Mouse (Mus musculus): ENCODE measurements at regions not wholly inside any gene's neighbourhood (a gene's known extent, or its start where the extent isn't known, plus 50 kb on each side); places are given as distances from the start of the nearest gene placed in this dataset.

DNA sequence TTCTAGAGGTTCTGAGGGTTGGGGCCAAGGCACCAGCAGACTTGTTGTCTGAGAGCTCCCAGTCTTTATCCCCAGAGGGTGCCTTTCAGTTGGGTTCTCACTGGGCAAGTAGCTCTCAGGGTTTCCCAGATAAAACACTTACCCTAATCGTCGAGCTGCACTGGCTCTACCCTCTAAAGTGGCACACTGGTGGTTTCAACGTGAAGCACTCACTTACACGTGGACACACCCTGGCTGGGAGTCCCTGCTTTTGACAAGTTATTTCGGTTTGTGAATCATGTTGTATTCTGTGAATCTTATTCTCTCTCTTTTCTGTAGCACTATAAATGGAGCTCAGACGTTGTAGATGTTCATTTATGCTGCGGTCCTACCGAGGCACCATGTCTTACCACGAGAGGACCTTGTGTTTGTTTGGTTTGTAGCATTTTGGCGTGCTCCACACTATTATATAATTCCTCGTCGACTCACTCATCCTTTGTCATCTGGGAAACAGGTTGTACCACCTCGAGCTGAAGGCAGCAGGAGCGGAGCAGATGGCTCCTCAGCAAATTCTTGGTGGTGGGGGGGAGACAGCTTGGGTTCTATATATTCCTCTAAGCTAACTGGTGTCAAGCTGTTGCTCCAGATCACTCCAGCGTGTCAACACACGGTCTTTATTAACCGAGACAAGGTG is 445.3 kb downstream of the Klf5 start:
- in situ Hi-C loops (cut with MboI; ENCODE audit: low sequenced_read_pairs in 2 of 2, unreplicated experiment in 2 of 2): no loop called here
- Histone ChIP-seq H3K9ac (ENCODE audit: insufficient read depth, low read depth, low read length, poor library complexity, severe bottlenecking) (no peak overlapping the region), H3K36me3 (ENCODE audit: control insufficient read depth, insufficient read depth, low read length, poor library complexity, severe bottlenecking) (no peaks in the 10 kb centered on the region), H3K27ac (ENCODE audit: insufficient read depth, low read depth, low read length, poor library complexity, severe bottlenecking) (no peak overlapping the region), H3K4me1 (ENCODE audit: control insufficient read depth in 2 of 2, insufficient read depth in 2 of 2, low read length in 2 of 2, poor library complexity in 1 of 2) (no peaks in the 10 kb centered on the region), H3K9me3 (ENCODE audit: control insufficient read depth, insufficient read depth, low read depth, low read length) (no peaks in the 10 kb centered on the region), H3K4me3 (ENCODE audit: insufficient read depth in 1 of 2, low read depth in 1 of 2, low read length in 2 of 2, poor library complexity in 1 of 2, severe bottlenecking in 1 of 2) (no peak overlapping the region)
- no peak for TF ChIP-seq ZNF384 (IDR thresholded peaks at IDR 0.05; ENCODE audit: low read depth, low read length)
- no peak for TF ChIP-seq CHD2 (IDR thresholded peaks at IDR 0.05; ENCODE audit: low read depth, low read length)
- no peak for TF ChIP-seq HCFC1 (IDR thresholded peaks at IDR 0.05; ENCODE audit: borderline replicate concordance, insufficient read depth, low read length)
- TF ChIP-seq MAFK (IDR thresholded peaks at IDR 0.05; ENCODE audit: insufficient read depth, low read depth, low read length): no peak
- TF ChIP-seq ZC3H11A (IDR thresholded peaks at IDR 0.05; ENCODE audit: borderline replicate concordance, low read depth, low read length): no peak
- no peak for DNase-seq (ENCODE audit: low read depth, low spot score)

DNA sequence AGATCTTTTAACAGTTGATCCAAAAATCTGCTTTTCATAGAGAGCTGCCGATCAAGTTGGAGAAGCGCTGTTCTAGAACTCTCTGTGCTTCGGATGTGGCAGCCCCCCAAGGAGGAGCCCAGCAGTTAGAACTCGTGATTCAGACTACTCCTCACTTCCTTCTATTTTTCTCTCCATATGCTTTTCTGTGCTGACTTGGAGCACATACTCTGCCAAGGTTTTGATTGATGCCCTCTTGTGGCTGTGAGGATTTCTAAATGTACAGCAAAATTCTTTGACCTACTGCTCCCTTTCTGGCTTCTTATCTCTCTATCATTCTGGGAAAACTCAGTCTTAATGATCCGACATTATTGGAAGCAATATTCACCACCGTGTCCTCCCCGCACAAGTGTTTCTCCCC is 446.7 kb downstream of the Klf5 start:
- Histone ChIP-seq H3K27ac (ENCODE audit: insufficient read depth, low read depth, low read length, poor library complexity, severe bottlenecking) (no peak overlapping the region), H3K4me1 (ENCODE audit: control insufficient read depth in 2 of 2, insufficient read depth in 2 of 2, low read length in 2 of 2, poor library complexity in 1 of 2) (no peaks in the 10 kb centered on the region), H3K4me3 (ENCODE audit: insufficient read depth in 1 of 2, low read depth in 1 of 2, low read length in 2 of 2, poor library complexity in 1 of 2, severe bottlenecking in 1 of 2) (no peak overlapping the region), H3K36me3 (ENCODE audit: control insufficient read depth, insufficient read depth, low read length, poor library complexity, severe bottlenecking) (no peaks in the 10 kb centered on the region), H3K9ac (ENCODE audit: insufficient read depth, low read depth, low read length, poor library complexity, severe bottlenecking) (no peak overlapping the region), H3K9me3 (ENCODE audit: control insufficient read depth, insufficient read depth, low read depth, low read length) (no peaks in the 10 kb centered on the region)
- TF ChIP-seq ZNF384 (IDR thresholded peaks at IDR 0.05; ENCODE audit: low read depth, low read length) (no peak), ZC3H11A (IDR thresholded peaks at IDR 0.05; ENCODE audit: borderline replicate concordance, low read depth, low read length) (no peak), HCFC1 (IDR thresholded peaks at IDR 0.05; ENCODE audit: borderline replicate concordance, insufficient read depth, low read length) (no peak), CHD2 (IDR thresholded peaks at IDR 0.05; ENCODE audit: low read depth, low read length) (no peak), MAFK (IDR thresholded peaks at IDR 0.05; ENCODE audit: insufficient read depth, low read depth, low read length) (no peak)
- in situ Hi-C loops (cut with MboI; ENCODE audit: low sequenced_read_pairs in 2 of 2, unreplicated experiment in 2 of 2): no loop called here
- DNase-seq (ENCODE audit: low read depth, low spot score): no peak

DNA sequence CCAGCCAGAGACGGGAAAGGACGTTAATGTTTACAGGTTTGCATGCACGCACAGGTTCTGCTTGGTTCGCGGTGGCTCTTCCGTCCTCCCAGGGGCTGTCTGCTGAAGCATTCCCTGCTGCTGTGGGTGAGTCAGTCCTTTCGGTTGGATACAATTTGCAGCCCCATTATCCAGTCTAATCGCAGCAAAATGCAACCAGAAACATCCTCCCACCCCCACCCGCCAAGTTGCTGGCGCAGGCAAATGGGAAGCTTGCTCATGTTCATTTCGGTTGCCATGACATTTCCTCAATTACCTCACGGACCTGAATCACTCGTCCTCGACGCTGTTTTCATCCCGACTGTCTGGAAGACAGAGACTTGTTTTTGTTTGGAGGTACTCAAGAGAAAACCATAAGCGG is 449.7 kb downstream of the Klf5 start:
- H3K27ac ChIP-seq (ENCODE audit: insufficient read depth, low read depth, low read length, poor library complexity, severe bottlenecking): no peak overlapping the region
- no peaks in the 10 kb centered on the region for H3K9me3 ChIP-seq (ENCODE audit: control insufficient read depth, insufficient read depth, low read depth, low read length)
- H3K9ac ChIP-seq (ENCODE audit: insufficient read depth, low read depth, low read length, poor library complexity, severe bottlenecking): no peak overlapping the region
- in situ Hi-C loops (cut with MboI; ENCODE audit: low sequenced_read_pairs in 2 of 2, unreplicated experiment in 2 of 2): no loop called here
- TF ChIP-seq MAFK (IDR thresholded peaks at IDR 0.05; ENCODE audit: insufficient read depth, low read depth, low read length) (no peak), ZC3H11A (IDR thresholded peaks at IDR 0.05; ENCODE audit: borderline replicate concordance, low read depth, low read length) (no peak), CHD2 (IDR thresholded peaks at IDR 0.05; ENCODE audit: low read depth, low read length) (no peak), HCFC1 (IDR thresholded peaks at IDR 0.05; ENCODE audit: borderline replicate concordance, insufficient read depth, low read length) (no peak), ZNF384 (IDR thresholded peaks at IDR 0.05; ENCODE audit: low read depth, low read length) (no peak)
- H3K4me1 ChIP-seq (ENCODE audit: control insufficient read depth in 2 of 2, insufficient read depth in 2 of 2, low read length in 2 of 2, poor library complexity in 1 of 2): no peaks in the 10 kb centered on the region
- no peaks in the 10 kb centered on the region for H3K36me3 ChIP-seq (ENCODE audit: control insufficient read depth, insufficient read depth, low read length, poor library complexity, severe bottlenecking)
- DNase-seq (ENCODE audit: low read depth, low spot score): no peak
- H3K4me3 ChIP-seq (ENCODE audit: insufficient read depth in 1 of 2, low read depth in 1 of 2, low read length in 2 of 2, poor library complexity in 1 of 2, severe bottlenecking in 1 of 2): no peak overlapping the region

DNA sequence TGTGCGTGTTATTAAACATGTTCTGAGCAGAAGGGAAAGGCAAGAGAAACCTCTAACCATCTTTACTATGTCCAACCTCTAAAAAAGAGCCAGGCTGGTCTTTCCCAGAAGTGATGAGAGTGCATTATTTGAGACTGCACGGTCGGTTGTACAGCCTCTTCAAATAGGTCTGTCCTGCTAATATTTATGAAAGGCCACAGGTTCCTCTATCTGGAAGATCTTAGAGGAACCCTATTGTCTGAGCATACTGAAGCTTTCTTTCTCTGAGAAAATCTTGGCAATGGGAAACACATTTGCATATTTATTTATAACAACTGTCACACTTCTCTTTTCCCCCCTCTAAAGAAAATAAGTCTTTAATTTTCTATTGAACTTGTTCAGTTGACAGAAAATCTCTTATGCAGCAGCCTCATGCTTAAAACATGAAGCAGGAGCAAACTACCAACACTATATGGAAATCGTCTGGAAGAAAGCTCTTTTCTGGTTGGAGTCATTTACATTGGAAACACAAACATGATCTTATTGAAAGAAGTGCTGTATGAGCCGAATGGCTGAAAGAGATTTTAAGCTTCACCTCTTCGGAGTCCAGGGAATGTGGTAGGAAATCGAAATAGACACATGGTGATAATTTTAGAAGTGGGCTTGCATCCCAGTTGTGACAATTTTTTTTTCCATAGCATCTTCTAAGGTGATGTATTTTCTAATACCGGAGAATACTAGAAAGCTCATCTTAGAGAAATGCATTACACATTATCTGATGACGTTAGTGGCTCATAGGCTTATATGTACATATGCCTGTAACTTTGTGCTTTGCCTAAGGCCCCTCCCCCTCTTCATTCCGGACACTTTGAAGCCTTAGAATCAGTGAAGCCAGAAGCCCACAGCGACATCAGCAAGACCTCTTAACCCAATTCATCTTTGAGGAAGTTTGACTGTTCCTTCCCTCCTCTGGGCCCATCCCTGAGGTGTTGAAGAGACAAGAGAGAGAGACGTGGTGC is 451.1 kb downstream of the Klf5 start:
- Histone ChIP-seq H3K9me3 (ENCODE audit: control insufficient read depth, insufficient read depth, low read depth, low read length) (no peaks in the 10 kb centered on the region), H3K36me3 (ENCODE audit: control insufficient read depth, insufficient read depth, low read length, poor library complexity, severe bottlenecking) (no peaks in the 10 kb centered on the region), H3K4me3 (ENCODE audit: insufficient read depth in 1 of 2, low read depth in 1 of 2, low read length in 2 of 2, poor library complexity in 1 of 2, severe bottlenecking in 1 of 2) (no peak overlapping the region), H3K9ac (ENCODE audit: insufficient read depth, low read depth, low read length, poor library complexity, severe bottlenecking) (no peak overlapping the region), H3K4me1 (ENCODE audit: control insufficient read depth in 2 of 2, insufficient read depth in 2 of 2, low read length in 2 of 2, poor library complexity in 1 of 2) (no peaks in the 10 kb centered on the region), H3K27ac (ENCODE audit: insufficient read depth, low read depth, low read length, poor library complexity, severe bottlenecking) (no peak overlapping the region)
- DNase-seq (ENCODE audit: low read depth, low spot score): no peak
- in situ Hi-C loops (cut with MboI; ENCODE audit: low sequenced_read_pairs in 2 of 2, unreplicated experiment in 2 of 2): no loop called here
- TF ChIP-seq HCFC1 (IDR thresholded peaks at IDR 0.05; ENCODE audit: borderline replicate concordance, insufficient read depth, low read length) (no peak), ZC3H11A (IDR thresholded peaks at IDR 0.05; ENCODE audit: borderline replicate concordance, low read depth, low read length) (no peak), MAFK (IDR thresholded peaks at IDR 0.05; ENCODE audit: insufficient read depth, low read depth, low read length) (no peak)

Measured in ES-E14 (cell line).